Mouse (Mus musculus) mouse trophoblast stem cell (cell line): ENCODE measurements at regions not wholly inside any gene's neighbourhood (a gene's known extent, or its start where the extent isn't known, plus 50 kb on each side); places are given as distances from the start of the nearest gene placed in this dataset.
"Not testable (repeated sequence)": the region's sequence is repeated elsewhere in the genome, so short reads cannot be mapped to it uniquely, and the experiment has no call there.

Experiments
- in situ Hi-C, 2 experiments: fragments of 300-500 bp; cut with MseI, MboI; formaldehyde crosslinking; loops; 2 replicates in 1 of 2; 3 replicates in 1 of 2; pipeline ENCODE4 v1.15.1; 2025

GRCm38 (mm10) chr1:140018756-140019155 is 160.3 kb upstream of the Cfhr2 start:
- in situ Hi-C loops = no loop called here

- in situ Hi-C loops = no loop called here
Measured at GRCm38 (mm10) chr1:139986036-139986435, 127.5 kb upstream of the Cfhr2 start.

- in situ Hi-C loops = loop anchor here in 1 of 2 experiments (25.0 kb wide), 1 partner anchor 90 kb away; the partner anchor contains the start of gene Cfhr2
Measured at GRCm38 (mm10) chr1:139951821-139952220, 93.3 kb upstream of the Cfhr2 start.

- in situ Hi-C loops = not testable (repeated sequence)
Measured at GRCm38 (mm10) chr1:139929321-139929720, 70.8 kb upstream of the Cfhr2 start.
